Mouse (Mus musculus) hindlimb bud, embryonic 11.5 days (tissue): ENCODE results near the gene Poc1a.

Experiments used
- DNase-seq: peaks from one replicate; pipeline ENCODE4 v3.0.0-alpha.2; 2012; ENCODE audit warnings: low read depth, low spot score; ENCODE audit errors: extremely low spot score

The Poc1a gene

DNA sequence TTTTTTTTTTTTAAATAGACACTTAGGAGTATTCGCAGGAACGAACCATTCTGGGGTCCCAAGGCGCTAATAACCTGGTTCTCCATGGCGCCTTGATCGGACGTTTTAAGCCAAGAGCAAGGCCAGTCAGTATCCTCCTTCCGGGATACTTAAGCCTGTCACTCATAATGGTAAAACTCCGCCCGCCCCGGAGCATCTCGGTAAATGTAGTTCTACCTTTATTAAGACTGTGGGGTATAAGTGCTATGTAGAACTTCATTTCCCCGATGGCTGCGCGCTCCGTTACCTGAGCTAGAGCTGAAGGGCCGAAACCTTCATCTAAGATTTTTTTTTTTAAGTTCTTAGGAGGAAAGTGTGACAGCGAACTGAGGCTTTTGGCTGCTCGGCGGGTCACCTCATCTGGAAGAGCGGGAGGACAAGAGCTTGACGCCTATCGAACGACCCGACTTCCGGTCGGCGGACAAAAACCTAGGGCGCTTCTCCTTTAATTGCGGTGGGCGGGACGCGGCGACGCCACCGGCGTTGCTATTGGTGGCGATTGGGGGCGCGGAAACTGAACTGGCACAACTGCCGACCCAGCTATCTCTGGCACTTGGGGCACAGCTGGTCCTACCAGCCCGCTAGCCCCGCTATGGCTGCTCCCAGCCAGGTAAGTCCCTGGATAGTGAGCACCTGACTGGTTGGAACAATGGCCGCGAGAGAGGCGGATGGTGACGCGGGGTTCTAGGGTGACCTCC is at the start of gene Poc1a:
Gene Poc1a (plus strand): TSS at position 254 of the 737 bp plus-strand sequence.
- peak; percentile 85 for DNase-seq

DNA sequence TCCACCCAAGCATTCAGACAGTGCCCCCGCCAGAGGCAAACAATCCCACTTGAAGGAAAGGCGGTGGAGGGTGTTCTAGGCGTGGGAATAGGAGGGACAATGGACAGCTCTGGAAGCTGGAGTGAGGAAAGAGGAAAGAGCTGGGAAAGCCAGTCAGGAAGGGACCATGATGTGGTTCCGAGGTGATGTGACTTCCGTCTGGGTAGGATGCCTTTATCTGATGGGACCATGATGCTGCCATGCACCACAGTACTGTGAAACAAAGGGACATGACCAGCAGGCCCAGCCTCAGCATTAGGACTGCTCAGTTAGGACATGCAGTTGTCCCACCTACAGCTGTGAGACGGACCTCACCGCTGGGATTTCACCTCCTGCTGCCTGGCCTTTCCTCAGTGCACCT is 49.6 kb upstream of the Poc1a start:
- no peak for DNase-seq

DNA sequence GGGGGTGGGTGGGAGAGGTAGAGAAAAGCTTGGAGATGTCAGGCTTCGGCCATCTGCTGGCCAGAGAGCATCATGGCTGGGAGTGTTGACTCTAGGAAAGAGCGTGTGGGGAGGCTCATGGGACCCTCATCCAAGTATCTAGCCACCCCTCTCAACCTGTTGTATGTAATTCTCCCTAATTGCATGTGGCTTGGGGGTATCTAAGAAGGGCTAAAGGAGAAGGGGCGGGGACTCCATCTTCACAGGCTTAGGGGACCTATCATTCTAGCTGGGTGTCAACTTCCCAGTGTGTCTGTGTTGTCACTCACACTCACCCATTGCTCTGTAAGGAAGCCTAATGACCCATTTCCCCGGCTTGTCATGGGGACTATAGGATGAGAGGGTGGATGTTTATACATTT is 49.0 kb upstream of the Poc1a start:
- no peak for DNase-seq

DNA sequence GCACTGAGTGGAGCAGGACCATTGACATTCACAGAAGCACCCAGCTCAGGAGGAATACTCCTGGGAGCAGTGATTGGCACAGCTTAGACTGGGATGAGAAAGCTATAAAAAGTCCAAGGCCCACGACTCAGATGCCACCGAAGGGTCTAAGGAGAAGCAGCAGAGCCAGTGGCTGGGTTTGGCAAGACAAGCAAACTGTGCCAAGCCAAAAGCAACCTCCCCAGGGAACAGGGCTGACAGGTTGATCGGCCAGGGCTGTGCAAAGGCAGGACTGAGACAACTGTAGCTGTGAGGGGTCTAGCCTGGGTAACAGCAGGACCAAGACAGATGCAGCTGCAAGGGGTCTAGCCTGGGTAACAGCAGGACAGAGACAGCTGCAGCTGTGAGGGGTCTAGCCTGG is 47.9 kb upstream of the Poc1a start:
- DNase-seq, result no peak

DNA sequence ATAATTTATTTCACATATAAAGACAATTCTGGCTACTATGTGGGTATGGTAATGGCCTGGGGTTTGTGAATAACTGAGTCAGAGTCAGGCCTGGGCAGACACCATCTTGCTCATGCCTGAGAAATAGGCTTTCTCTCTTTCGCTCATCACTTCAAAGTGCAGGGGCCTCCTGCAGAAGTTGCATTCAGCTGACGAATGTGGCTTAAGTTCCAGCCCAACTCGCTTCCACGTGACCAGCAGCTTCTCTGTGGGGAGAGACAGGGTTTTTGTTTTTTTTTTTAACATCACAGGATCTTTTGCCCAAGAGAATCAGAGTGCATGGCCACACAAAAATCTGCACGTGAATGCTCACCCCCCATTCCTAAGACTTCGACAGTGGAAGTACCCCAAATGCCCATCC is 46.9 kb upstream of the Poc1a start:
- no peak for DNase-seq

- no peak for DNase-seq
These were observed 45.5 kb upstream of the Poc1a start for GRCm38 (mm10) chr9:106235194-106235830.

DNA sequence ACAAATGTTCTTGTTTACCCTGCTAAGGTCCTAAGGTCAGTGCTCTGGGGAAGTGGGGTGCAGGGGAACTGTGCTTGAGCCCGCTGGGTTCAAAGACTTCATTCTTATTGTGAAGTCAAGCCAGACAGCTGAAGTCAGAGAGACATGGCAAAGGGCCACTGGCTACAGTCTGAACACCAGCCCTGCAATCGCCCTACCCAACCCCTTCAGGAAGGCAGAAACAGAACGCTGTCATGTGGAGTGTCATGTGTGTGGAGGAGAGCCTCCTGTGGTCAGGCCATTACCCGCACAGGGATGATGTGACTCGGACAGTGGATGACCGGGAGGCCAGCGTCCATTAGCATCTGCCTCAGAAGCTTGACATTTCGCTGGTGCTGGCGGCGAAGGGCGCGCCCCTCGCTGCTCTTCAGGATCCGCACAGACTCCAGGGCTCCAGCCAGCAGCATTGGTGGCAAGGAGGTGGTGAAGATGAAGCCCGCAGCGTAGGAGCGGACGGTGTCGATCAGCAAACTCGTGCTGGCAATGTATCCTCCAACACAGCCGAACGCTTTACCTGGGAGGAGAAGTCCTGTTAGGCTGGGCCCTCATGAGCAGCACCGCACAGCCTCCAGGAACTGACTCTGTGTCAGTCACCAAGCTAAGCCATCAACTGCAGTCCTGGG is 44.6 kb upstream of the Poc1a start:
- no peak for DNase-seq

DNA sequence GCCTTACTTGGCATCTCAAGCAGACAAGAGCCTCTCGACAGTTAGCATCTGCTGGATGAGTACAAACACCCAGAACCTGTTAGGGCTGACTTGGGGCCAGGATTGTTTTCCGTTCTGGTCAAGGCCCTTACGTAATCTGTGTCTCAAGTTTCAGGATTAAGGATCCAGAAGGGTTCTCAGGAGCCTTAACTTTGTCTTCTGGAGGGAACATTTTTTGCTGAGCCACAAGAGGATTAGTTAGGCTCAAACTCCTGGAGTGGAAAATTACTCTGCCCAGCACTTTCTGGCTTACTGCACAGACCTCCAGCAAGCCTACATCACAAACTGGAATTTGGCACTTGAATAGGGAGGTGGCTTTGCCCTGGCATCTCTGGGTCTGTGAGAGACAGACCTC is 44.0 kb upstream of the Poc1a start:
- no peak for DNase-seq

GRCm38 (mm10) chr9:106237401-106237800 is 43.5 kb upstream of the Poc1a start:
- no peak for DNase-seq

GRCm38 (mm10) chr9:106237878-106238277 is 43.0 kb upstream of the Poc1a start:
- no peak for DNase-seq

- no peak for DNase-seq
These were observed 39.2 kb upstream of the Poc1a start for GRCm38 (mm10) chr9:106241541-106242164.

DNA sequence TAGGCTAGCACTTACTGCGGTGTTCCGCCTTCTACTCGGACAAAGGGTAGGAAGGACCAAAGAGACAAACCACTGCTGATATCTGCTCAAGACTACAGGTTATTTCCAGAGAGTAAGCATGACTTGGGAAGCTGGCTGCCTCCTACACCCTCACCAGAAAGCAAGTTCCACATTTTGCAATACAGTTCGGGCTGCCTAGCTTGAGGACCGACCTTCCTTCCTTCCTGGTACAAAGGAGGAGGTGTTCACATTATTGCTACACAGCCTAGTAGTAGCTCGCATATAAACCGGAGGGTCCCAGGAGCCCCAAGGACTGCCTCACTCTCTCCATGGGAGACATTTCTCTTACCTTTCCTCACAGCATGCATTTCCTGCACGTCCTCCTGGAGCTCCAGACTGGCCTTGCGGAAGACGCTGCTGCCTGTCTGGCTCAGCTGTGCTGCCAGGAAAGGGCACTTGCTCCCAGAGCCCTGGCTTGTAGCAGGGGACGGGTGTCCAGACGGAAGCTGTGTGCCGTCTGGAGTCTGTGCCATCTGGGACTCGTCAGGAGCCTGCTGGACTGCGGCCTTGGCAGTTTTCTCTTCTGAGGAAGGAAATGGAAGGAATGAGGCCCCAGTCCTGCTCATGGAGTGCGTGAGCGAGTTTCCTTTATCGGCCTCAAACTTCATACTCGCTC is 37.9 kb upstream of the Poc1a start:
- DNase-seq, result no peak

GRCm38 (mm10) chr9:106249550-106249949 is 31.3 kb upstream of the Poc1a start:
- no peak for DNase-seq

GRCm38 (mm10) chr9:106250245-106250644 is 30.6 kb upstream of the Poc1a start:
- DNase-seq, result no peak

- DNase-seq, result no peak
These were observed 29.8 kb upstream of the Poc1a start for GRCm38 (mm10) chr9:106251066-106251465.

GRCm38 (mm10) chr9:106254001-106254400 is 26.9 kb upstream of the Poc1a start:
- DNase-seq, result no peak

DNA sequence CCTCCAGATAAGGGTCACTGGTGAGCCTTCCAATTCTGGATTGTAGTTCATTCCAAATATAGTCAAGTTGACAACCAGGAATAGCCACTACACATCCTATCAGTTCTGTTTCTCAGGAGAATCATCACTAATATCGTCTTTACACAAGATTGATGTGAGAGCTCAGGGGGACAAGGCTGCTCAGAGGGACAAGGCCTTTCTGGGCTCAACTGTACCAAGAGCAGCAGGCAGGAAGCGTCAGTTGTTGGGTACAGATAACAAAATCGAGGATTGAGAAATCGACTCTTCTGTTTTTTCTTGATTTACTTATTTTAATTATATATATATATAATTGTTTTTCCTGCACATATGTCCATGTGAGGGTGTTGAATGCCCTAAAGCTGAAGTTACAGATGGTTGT is 22.4 kb upstream of the Poc1a start:
- no peak for DNase-seq

DNA sequence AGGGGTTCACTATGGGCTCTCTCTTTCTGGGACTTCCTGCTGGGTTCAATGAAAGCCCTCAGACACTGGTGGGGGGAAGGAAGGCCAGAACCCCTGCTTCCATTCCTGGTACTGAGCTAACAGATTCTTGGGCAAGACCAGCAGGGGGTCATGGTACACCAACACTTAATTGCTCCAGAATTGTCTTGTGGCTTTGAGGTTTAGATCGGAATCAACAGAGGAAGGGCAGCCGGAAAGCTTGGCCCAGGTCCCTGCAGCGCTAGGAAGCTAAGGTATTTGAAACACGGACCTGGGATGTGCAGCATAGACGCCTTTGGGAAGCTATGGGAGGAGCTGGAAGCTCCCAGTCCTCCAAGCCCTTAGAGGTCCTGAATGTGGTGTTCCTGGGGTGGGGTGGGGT is 21.9 kb upstream of the Poc1a start:
- no peak for DNase-seq

GRCm38 (mm10) chr9:106261058-106261457 is 19.8 kb upstream of the Poc1a start:
- DNase-seq, result no peak

DNA sequence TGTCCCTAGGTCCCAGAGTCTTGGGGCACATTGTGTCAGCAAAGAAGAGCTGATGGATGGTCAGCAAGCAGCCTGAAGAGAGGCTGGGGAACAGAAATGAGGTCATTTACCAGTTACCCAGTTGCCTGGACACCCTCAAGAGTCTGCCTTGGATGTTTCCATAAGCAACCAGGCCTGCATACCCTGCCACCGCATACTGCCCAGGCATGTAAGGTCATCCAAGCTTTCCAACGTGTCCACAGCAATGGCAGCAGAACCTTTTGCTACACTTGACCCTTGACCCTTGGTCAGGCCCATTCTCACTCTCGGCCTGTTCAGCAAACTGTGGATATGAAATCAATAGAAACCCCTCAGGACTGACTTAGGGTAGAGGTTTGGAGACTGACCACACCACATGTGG is 19.4 kb upstream of the Poc1a start:
- no peak for DNase-seq

DNA sequence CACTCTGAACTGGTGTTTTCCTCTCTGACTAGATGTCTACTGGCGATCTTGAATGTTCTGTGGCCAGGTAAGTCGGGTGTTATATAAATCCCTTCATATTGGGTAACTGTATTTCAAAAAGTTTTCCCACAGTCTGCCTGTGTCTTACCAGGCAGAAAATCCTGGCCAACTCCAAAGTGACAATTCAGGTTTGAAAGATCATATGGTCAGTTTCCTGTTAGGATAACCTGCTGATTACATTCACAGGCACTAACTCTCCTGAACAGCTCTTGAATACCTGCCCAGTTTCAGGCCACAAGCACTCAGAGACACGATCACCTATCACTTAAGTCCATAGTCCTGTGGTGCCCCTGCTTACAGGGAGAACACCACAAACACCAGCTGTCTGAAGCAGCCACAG is 18.8 kb upstream of the Poc1a start:
- no peak for DNase-seq
